Comparison of ENCODE assay signal across 8 mouse cellular contexts in genomic region chr11:5803551-5803981, GRCm38 (mm10). TPM values are rescaled to one million over a fixed set of nuclear protein-coding genes. Genes with fewer than 3 reads are reported as not detected.
DNase-seq lines count a peak whose midpoint lies in the region; ATAC-seq lines count a peak whose summit lies in the region.

Pgam2 (minus strand) TSS chr11:5803733.

- H3K36me3 ChIP-seq in hindbrain, embryonic 14.5 days (replicated peaks; ENCODE audit: control insufficient read depth, insufficient read depth): peaks cover 28% of the 10 kb centered on the region

- H3K27ac ChIP-seq in hindbrain, embryonic 14.5 days: no peak within 1 kb of the TSS

- peak; percentile 29 for DNase-seq in embryo, embryonic 10.5 days (ENCODE audit: low spot score)
- DNase-seq in embryo, embryonic 10 days (ENCODE audit: low spot score): no peak
- DNase-seq in thymus, postnatal 0 days (ENCODE audit: low spot score): peak; percentile 15
- no peak for DNase-seq in thymus, postnatal 36 days
- DNase-seq in hindbrain, embryonic 14.5 days (ENCODE audit: low spot score): no peak
- DNase-seq in mesoderm, embryonic 11.5 days (ENCODE audit: low read depth, low spot score): peak; percentile 36
- DNase-seq in cerebellum, adult 11-12 months: no peak

- no peaks in the 10 kb centered on the region; the same call in 1 of the 2 replicates for H3K4me1 ChIP-seq in hindbrain, embryonic 14.5 days (replicated peaks; ENCODE audit: control insufficient read depth, insufficient read depth, low read length)

- H3K4me3 ChIP-seq in hindbrain, embryonic 14.5 days (replicated peaks; ENCODE audit: low read length): no peak within 1 kb of the TSS

- H3K9ac ChIP-seq in hindbrain, embryonic 14.5 days: no peak within 1 kb of the TSS

- 51% methylated on average over 8 of the region's 8 CpGs for WGBS in hindbrain, embryonic 14.5 days

- ATAC-seq in hindbrain, embryonic 14.5 days (ENCODE audit: low FRiP score): peak; percentile 19
- ATAC-seq in erythroid progenitor cell, adult 5-6 weeks (replicated peaks; ENCODE audit: low FRiP score, poor library complexity, severe bottlenecking): no peak

- no peaks in the 10 kb centered on the region for H3K27me3 ChIP-seq in hindbrain, embryonic 14.5 days (ENCODE audit: control insufficient read depth, insufficient read depth, low read length)

- H3K9me3 ChIP-seq in hindbrain, embryonic 14.5 days (ENCODE audit: control insufficient read depth, low read length): no peaks in the 10 kb centered on the region

- no peak within 1 kb of the TSS for H3K4me2 ChIP-seq in hindbrain, embryonic 14.5 days (replicated peaks)

RNA-seq across cellular contexts. Expression of gene Pgam2, which starts in this region (rescaled TPM):
- 29.5 and 35.8 TPM in 2 replicates for polyA plus RNA-seq in thymus, postnatal 0 days (2015; fragmentation: Nextera tagmentation; extraction: Ambion mirVana)
- 2.5 and 2.9 TPM in 2 replicates for polyA plus RNA-seq in hindbrain, embryonic 14.5 days (2014; fragmentation: Nextera tagmentation; extraction: Ambion mirVana)
- total RNA-seq in erythroid progenitor cell, adult 5-6 weeks (2015; ENCODE audit: low replicate concordance): not detected in 2 replicates
- total RNA-seq in erythroid progenitor cell, adult 5-6 weeks (2017; ENCODE audit: low replicate concordance): not detected in 2 replicates

Comparison
In these comparisons a context has a peak if more than half of its experiments do, and no peak if none do; other contexts are left out.
1. DNase-seq: peak in embryo, embryonic 10.5 days (single experiment), thymus, postnatal 0 days (single experiment) and mesoderm, embryonic 11.5 days (single experiment); none in embryo, embryonic 10 days (single experiment), thymus, postnatal 36 days (0 of 2), hindbrain, embryonic 14.5 days (single experiment) and cerebellum, adult 11-12 months (single experiment).